28 mouse cellular contexts compared by ENCODE assay signal in genomic region chr17:53364111-53364510, GRCm38 (mm10).
"Had no signal": no experiment of that assay in that cellular context is flagged by ENCODE, and none has a peak within 500 bp of the region (broad histone marks: within the 10 kb centered on the region; RNA-seq: fewer than 3 reads in every experiment).

No protein-coding gene starts in this region.

- H3K4me3 ChIP-seq: heart, embryonic 12.5 days; heart, embryonic 13.5 days; heart, embryonic 15.5 days; hindbrain, embryonic 12.5 days; hindbrain, embryonic 13.5 days; hindbrain, embryonic 15.5 days; intestine, embryonic 15.5 days; kidney, embryonic 15.5 days; layer of hippocampus, adult 2 months; left cerebral cortex, adult 2 months had no signal

- H3K9me3 ChIP-seq: heart, embryonic 15.5 days; hindbrain, embryonic 13.5 days; hindbrain, embryonic 15.5 days; intestine, embryonic 15.5 days; kidney, embryonic 15.5 days had no signal

- H3K27ac ChIP-seq: heart, embryonic 13.5 days; heart, embryonic 15.5 days; hindbrain, embryonic 12.5 days; hindbrain, embryonic 13.5 days; hindbrain, embryonic 14.5 days; hindbrain, embryonic 15.5 days; hindbrain, postnatal 0 days; intestine, embryonic 15.5 days; kidney, embryonic 15.5 days; kidney, postnatal 0 days; layer of hippocampus, adult 2 months; left cerebral cortex, adult 2 months had no signal

- H3K27me3 ChIP-seq: heart, embryonic 12.5 days; heart, embryonic 13.5 days; heart, embryonic 15.5 days; hindbrain, embryonic 12.5 days; hindbrain, embryonic 13.5 days; hindbrain, embryonic 15.5 days; intestine, embryonic 15.5 days; kidney, embryonic 15.5 days had no signal

- H3K36me3 ChIP-seq: heart, embryonic 12.5 days; heart, embryonic 13.5 days; heart, embryonic 15.5 days; hindbrain, embryonic 12.5 days; hindbrain, embryonic 13.5 days; hindbrain, embryonic 15.5 days; intestine, embryonic 15.5 days; kidney, embryonic 15.5 days had no signal

- DNase-seq: heart, postnatal 10 days; heart, postnatal 14 days; heart, postnatal 36 days; heart, postnatal 4 days; kidney, adult 11 months; kidney, adult 18-20 months; kidney, adult 2 months; kidney, adult 8-10 months; kidney, adult 9 months; kidney, postnatal 10 days; kidney, postnatal 14 days; kidney, postnatal 36 days; kidney, postnatal 4 days; layer of hippocampus, adult 9-11 months; layer of hippocampus, postnatal 36 days had no signal

- H3K4me1 ChIP-seq: heart, embryonic 12.5 days; heart, embryonic 13.5 days; heart, embryonic 15.5 days; hindbrain, embryonic 12.5 days; hindbrain, embryonic 13.5 days; hindbrain, embryonic 15.5 days; intestine, embryonic 15.5 days; kidney, embryonic 15.5 days had no signal
